Mouse (Mus musculus): ENCODE data around the gene Dhrs9. TPM values are rescaled to one million over a fixed set of nuclear protein-coding genes. Genes with fewer than 3 reads are reported as not detected.

Dhrs9 gene
- polyA plus RNA-seq, 1 experiment from 2014 or later = 0.10 TPM

GRCm38 (mm10) chr2:69386118-69386871 is 6.0 kb downstream of the Dhrs9 start:
- H3K27me3 ChIP-seq = no peaks in the 10 kb centered on the region
- H3K4me1 ChIP-seq (replicated peaks) = no peaks in the 10 kb centered on the region
- no peak overlapping the region for H3K4me3 ChIP-seq (replicated peaks)
- no peaks in the 10 kb centered on the region for H3K9me3 ChIP-seq (replicated peaks)
- DNase-seq (peak; percentile 5), ATAC-seq (ENCODE audit: low read depth) (peak; percentile 91)
- H3K27ac ChIP-seq = peak overlapping the region; percentile 72
- WGBS (ENCODE audit: insufficient replicate concordance) = 47% methylated on average over 3 of the region's 3 CpGs
- H3K36me3 ChIP-seq = no peaks in the 10 kb centered on the region
- H3K4me2 ChIP-seq = no peak overlapping the region
- no peak overlapping the region for H3K9ac ChIP-seq

- no peak overlapping the region for H3K9ac ChIP-seq
- 0 out of 2 replicates have a peak, but pooled peaks cover 5% of the 10 kb centered on the region for H3K4me1 ChIP-seq (replicated peaks)
- H3K27me3 ChIP-seq = no peaks in the 10 kb centered on the region
- no peaks in the 10 kb centered on the region for H3K9me3 ChIP-seq (replicated peaks)
- no peaks in the 10 kb centered on the region for H3K36me3 ChIP-seq
- no peak for DNase-seq
- 54% methylated on average over 2 of the region's 2 CpGs for WGBS (ENCODE audit: insufficient replicate concordance)
- no peak overlapping the region for H3K4me3 ChIP-seq (replicated peaks)
- no peak overlapping the region for H3K4me2 ChIP-seq
- H3K27ac ChIP-seq = no peak overlapping the region
- ATAC-seq (ENCODE audit: low read depth) = no peak
Measured at GRCm38 (mm10) chr2:69393947-69394346, 13.7 kb downstream of the Dhrs9 start.

GRCm38 (mm10) chr2:69395597-69396248 is 15.5 kb downstream of the Dhrs9 start:
- no peaks in the 10 kb centered on the region for H3K36me3 ChIP-seq
- no peak overlapping the region for H3K9ac ChIP-seq
- ATAC-seq (ENCODE audit: low read depth) = no peak

GRCm38 (mm10) chr2:69396760-69397435 is 16.7 kb downstream of the Dhrs9 start:
- no peak overlapping the region for H3K4me3 ChIP-seq (replicated peaks)
- DNase-seq (no peak), ATAC-seq (ENCODE audit: low read depth) (no peak)
- H3K9me3 ChIP-seq (replicated peaks) = no peaks in the 10 kb centered on the region
- H3K4me1 ChIP-seq (replicated peaks) = 0 out of 2 replicates have a peak, but pooled peaks cover 5% of the 10 kb centered on the region
- H3K4me2 ChIP-seq = no peak overlapping the region
- 80% methylated on average over 12 of the region's 12 CpGs for WGBS (ENCODE audit: insufficient replicate concordance)
- H3K36me3 ChIP-seq = no peaks in the 10 kb centered on the region
- no peak overlapping the region for H3K9ac ChIP-seq
- no peak overlapping the region for H3K27ac ChIP-seq
- H3K27me3 ChIP-seq = no peaks in the 10 kb centered on the region

More at GRCm38 (mm10) chr2:69395597-69396248, 15.5 kb downstream of the Dhrs9 start:
- H3K4me2 ChIP-seq = no peak overlapping the region
- DNase-seq = no peak
- H3K27ac ChIP-seq = no peak overlapping the region
- 0 out of 2 replicates have a peak, but pooled peaks cover 5% of the 10 kb centered on the region for H3K4me1 ChIP-seq (replicated peaks)
- H3K27me3 ChIP-seq = no peaks in the 10 kb centered on the region
- 57% methylated on average over 9 of the region's 9 CpGs for WGBS (ENCODE audit: insufficient replicate concordance)
- H3K9me3 ChIP-seq (replicated peaks) = no peaks in the 10 kb centered on the region
- H3K4me3 ChIP-seq (replicated peaks) = no peak overlapping the region

- ATAC-seq (ENCODE audit: low read depth) (no peak), DNase-seq (no peak)
- H3K4me1 ChIP-seq (replicated peaks) = 0 out of 2 replicates have a peak, but pooled peaks cover 5% of the 10 kb centered on the region
- no peaks in the 10 kb centered on the region for H3K27me3 ChIP-seq
- H3K27ac ChIP-seq = no peak overlapping the region
- no peak overlapping the region for H3K4me3 ChIP-seq (replicated peaks)
- no peak overlapping the region for H3K9ac ChIP-seq
- no peaks in the 10 kb centered on the region for H3K9me3 ChIP-seq (replicated peaks)
- no peaks in the 10 kb centered on the region for H3K36me3 ChIP-seq
- no peak overlapping the region for H3K4me2 ChIP-seq
- WGBS (ENCODE audit: insufficient replicate concordance) = 61% methylated on average over 7 of the region's 7 CpGs
Measured at GRCm38 (mm10) chr2:69400866-69401604, 20.8 kb downstream of the Dhrs9 start.

- Histone ChIP-seq H3K27me3 (no peaks in the 10 kb centered on the region), H3K36me3 (no peaks in the 10 kb centered on the region), H3K4me2 (no peak overlapping the region), H3K9me3 (replicated peaks) (no peaks in the 10 kb centered on the region), H3K27ac (no peak overlapping the region), H3K4me3 (replicated peaks) (no peak overlapping the region), H3K4me1 (replicated peaks) (0 out of 2 replicates have a peak, but pooled peaks cover 5% of the 10 kb centered on the region), H3K9ac (no peak overlapping the region)
- DNase-seq = no peak
- no peak for ATAC-seq (ENCODE audit: low read depth)
- WGBS (ENCODE audit: insufficient replicate concordance) = 62% methylated on average over 6 of the region's 6 CpGs
Measured at GRCm38 (mm10) chr2:69401891-69402290, 21.6 kb downstream of the Dhrs9 start.

GRCm38 (mm10) chr2:69402309-69402708 is 22.1 kb downstream of the Dhrs9 start:
- ATAC-seq (ENCODE audit: low read depth) = no peak
- no peak for DNase-seq
- WGBS (ENCODE audit: insufficient replicate concordance) = 64% methylated on average over 7 of the region's 7 CpGs

GRCm38 (mm10) chr2:69405692-69406091 is 25.4 kb downstream of the Dhrs9 start:
- peak overlapping the region; percentile 50 for H3K27ac ChIP-seq
- 0 out of 2 replicates have a peak overlapping the region, but pooled peaks have one; percentile 10 for H3K4me2 ChIP-seq
- no peak overlapping the region for H3K9ac ChIP-seq
- no peaks in the 10 kb centered on the region for H3K36me3 ChIP-seq
- ATAC-seq (ENCODE audit: low read depth) (peak; percentile 55; the same call in 1 of the 2 replicates), DNase-seq (no peak)
- H3K27me3 ChIP-seq = no peaks in the 10 kb centered on the region
- 69% methylated on average over 5 of the region's 5 CpGs for WGBS (ENCODE audit: insufficient replicate concordance)
- no peaks in the 10 kb centered on the region for H3K9me3 ChIP-seq (replicated peaks)
- no peak overlapping the region for H3K4me3 ChIP-seq (replicated peaks)
- no peaks in the 10 kb centered on the region for H3K4me1 ChIP-seq (replicated peaks)

More at GRCm38 (mm10) chr2:69402309-69402708, 22.1 kb downstream of the Dhrs9 start:
- Histone ChIP-seq H3K4me3 (replicated peaks) (no peak overlapping the region), H3K9me3 (replicated peaks) (no peaks in the 10 kb centered on the region), H3K27ac (no peak overlapping the region), H3K4me2 (no peak overlapping the region), H3K27me3 (no peaks in the 10 kb centered on the region), H3K9ac (no peak overlapping the region), H3K4me1 (replicated peaks) (0 out of 2 replicates have a peak, but pooled peaks cover 5% of the 10 kb centered on the region), H3K36me3 (no peaks in the 10 kb centered on the region)

GRCm38 (mm10) chr2:69414539-69414938 is 34.3 kb downstream of the Dhrs9 start:
- Histone ChIP-seq H3K4me2 (no peak overlapping the region), H3K9me3 (replicated peaks) (no peaks in the 10 kb centered on the region), H3K27me3 (no peaks in the 10 kb centered on the region), H3K36me3 (no peaks in the 10 kb centered on the region), H3K4me1 (replicated peaks) (no peaks in the 10 kb centered on the region), H3K4me3 (replicated peaks) (no peak overlapping the region), H3K9ac (no peak overlapping the region), H3K27ac (no peak overlapping the region)
- no peak for DNase-seq
- ATAC-seq (ENCODE audit: low read depth) = no peak
- WGBS (ENCODE audit: insufficient replicate concordance) = 70% methylated on average over 10 of the region's 10 CpGs

GRCm38 (mm10) chr2:69415070-69415469 is 34.8 kb downstream of the Dhrs9 start:
- ATAC-seq (ENCODE audit: low read depth) (no peak), DNase-seq (no peak)
- WGBS (ENCODE audit: insufficient replicate concordance) = 16% methylated on average over 6 of the region's 6 CpGs
- Histone ChIP-seq H3K27ac (no peak overlapping the region), H3K9me3 (replicated peaks) (no peaks in the 10 kb centered on the region), H3K4me1 (replicated peaks) (no peaks in the 10 kb centered on the region), H3K9ac (no peak overlapping the region), H3K4me2 (no peak overlapping the region), H3K4me3 (replicated peaks) (no peak overlapping the region), H3K36me3 (no peaks in the 10 kb centered on the region), H3K27me3 (no peaks in the 10 kb centered on the region)

Measured in liver, embryonic 13.5 days (tissue).